Mouse (Mus musculus): Measurements from ENCODE around the gene Pax2. TPM values are rescaled to one million over a fixed set of nuclear protein-coding genes. Genes with fewer than 3 reads are reported as not detected.

The Pax2 gene
- 1 to 10 TPM in 1 of 2 experiments, not detected in 1; 3.0 TPM for polyA plus RNA-seq (2017; shearing (Covaris generic))

DNA sequence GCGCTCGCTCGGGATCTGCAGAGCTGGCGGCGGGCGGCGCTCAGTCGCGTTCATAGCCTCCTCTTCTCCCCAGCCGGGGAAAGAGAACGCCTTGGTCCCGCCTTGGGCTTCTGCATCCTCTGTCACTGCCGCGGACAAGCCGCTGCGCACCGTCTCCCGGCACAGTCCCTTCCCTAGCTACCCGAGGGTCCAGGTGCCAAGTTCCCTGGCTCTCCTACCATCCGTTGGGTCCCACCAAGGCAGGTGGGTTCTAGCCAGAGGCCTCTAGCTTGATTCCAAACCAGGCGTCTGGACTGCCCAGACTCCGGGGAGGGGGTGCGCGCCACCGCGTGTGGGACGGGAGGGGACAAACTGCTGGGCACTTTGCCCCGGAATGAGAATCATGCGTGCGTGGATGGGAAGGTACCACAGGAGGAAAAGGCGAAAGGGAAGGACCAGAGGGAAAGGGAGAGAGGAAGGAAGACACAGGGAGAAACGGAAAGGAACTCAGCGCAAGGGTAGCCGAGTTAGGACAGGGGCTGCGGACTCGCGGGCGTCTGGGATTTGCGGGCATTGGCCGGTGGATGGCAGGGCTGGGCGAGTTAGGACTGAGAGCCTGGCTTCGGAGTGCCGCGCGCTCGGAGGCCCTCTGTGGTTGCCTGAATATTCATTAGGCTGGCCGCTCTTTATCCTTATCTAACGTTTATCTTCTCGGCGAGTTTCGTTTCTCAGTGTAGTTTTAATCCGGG is at the start of gene Pax2:
Gene Pax2 (plus strand): TSS at position 353 of the 728 bp plus-strand sequence.

Other genes with a start within 250 kb of the Pax2 start
- gene Sec31b, start 210.2 kb upstream of the Pax2 start, polyA plus RNA-seq (2017; shearing (Covaris generic)): 1 to 10 TPM; 4.7 to 5.5 TPM
- gene Gm20538, start 203.2 kb upstream of the Pax2 start, polyA plus RNA-seq (2017; shearing (Covaris generic)): 1 to 10 TPM in 1 of 2 experiments, not detected in 1; 3.6 TPM
- gene Ndufb8, start 200.6 kb upstream of the Pax2 start, polyA plus RNA-seq (2017; shearing (Covaris generic)): 100 to 1,000 TPM; 217 to 254 TPM
- 10 to 100 TPM; 26.3 to 27.5 TPM for gene Hif1an, start 193.2 kb upstream of the Pax2 start, polyA plus RNA-seq (2017; shearing (Covaris generic))
- 10 to 100 TPM; 35.8 to 41.4 TPM for gene Slf2, start 175.1 kb downstream of the Pax2 start, polyA plus RNA-seq (2017; shearing (Covaris generic))
- 1 to 10 TPM in 1 of 2 experiments, under 1 TPM in 1; 0.36 to 1.4 TPM for gene Sema4g, start 233.1 kb downstream of the Pax2 start, polyA plus RNA-seq (2017; shearing (Covaris generic))
- 10 to 100 TPM; 13.5 to 15.4 TPM for gene Twnk, start 249.6 kb downstream of the Pax2 start, polyA plus RNA-seq (2017; shearing (Covaris generic))

Measured in inflammation-experienced regulatory T-cells (primary cell).